Mouse (Mus musculus) heart, adult 2 months (tissue): ENCODE results near the gene Hoxb6.

ENCODE experiments used
- CTCF ChIP-seq: fragments of 200-600 bp; IDR thresholded peaks from 2 replicates; pipeline ENCODE4 v1.8.1; 2022; ENCODE audit warnings: antibody characterized with exemption, mild to moderate bottlenecking, moderate library complexity
- EP300 ChIP-seq: fragments of 200-500 bp; IDR thresholded peaks from 2 replicates; pipeline ENCODE4 v1.6.1; 2011; ENCODE audit warnings: low read depth, low read length, control low read depth; ENCODE audit not compliant: insufficient read depth
- POLR2A ChIP-seq: fragments of 200-500 bp; IDR thresholded peaks from 2 replicates; pipeline ENCODE4 v1.6.1; 2011; ENCODE audit warnings: mild to moderate bottlenecking, low read depth, low read length, control low read depth; ENCODE audit not compliant: insufficient read depth

- TF ChIP-seq CTCF, result no peak
- TF ChIP-seq POLR2A, result no peak
- TF ChIP-seq EP300, result no peak
Measured at GRCm38 (mm10) chr11:96313134-96313533, 20.9 kb downstream of the Hoxb6 start.
